In the genomic region with DNA sequence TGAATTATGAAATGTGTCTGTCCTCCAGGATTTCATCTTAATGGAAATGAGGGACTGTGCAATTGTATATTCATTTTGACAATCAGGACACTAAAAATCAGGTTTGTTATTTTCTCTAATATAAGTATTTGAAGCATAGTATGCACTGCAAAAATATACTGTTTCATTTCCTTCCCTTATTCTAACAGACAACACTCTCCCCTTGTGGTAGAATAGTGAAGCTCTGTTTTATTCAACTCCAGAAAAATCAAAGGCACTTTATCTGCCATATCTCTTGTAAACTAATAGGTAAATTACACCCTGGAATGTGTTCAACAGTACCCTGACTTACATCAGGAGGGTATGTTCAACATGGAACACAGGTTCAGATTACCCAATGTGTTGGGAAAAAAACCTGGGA, we compare ENCODE assay signal across 15 mouse cellular contexts.
DNase-seq lines count a peak whose midpoint lies in the region; ATAC-seq and TF ChIP-seq lines count a peak whose summit lies in the region.
"Had no signal": no experiment of that assay in that cellular context is flagged by ENCODE, and none has a peak within 500 bp of the region (broad histone marks: within the 10 kb centered on the region; RNA-seq: fewer than 3 reads in every experiment).

No protein-coding gene starts in this region.

- peak; percentile 73 for TF ChIP-seq CTCF in stomach, postnatal 0 days (IDR thresholded peaks at IDR 0.05; ENCODE audit: low read depth)

- H3K27ac ChIP-seq in hindbrain, embryonic 14.5 days = no peak overlapping the region
- H3K27ac ChIP-seq in hindbrain, embryonic 16.5 days (ENCODE audit: low read depth, low read length) = no peak overlapping the region
- H3K27ac ChIP-seq in midbrain, embryonic 14.5 days (replicated peaks; ENCODE audit: low read depth, low read length) = no peak overlapping the region
- H3K27ac ChIP-seq in midbrain, embryonic 13.5 days = no peak overlapping the region
- no peak overlapping the region for H3K27ac ChIP-seq in stomach, postnatal 0 days (replicated peaks)

- peak; percentile 40 for DNase-seq in hindbrain, embryonic 14.5 days (ENCODE audit: low spot score)
- DNase-seq in midbrain, embryonic 14.5 days = peak; percentile 48
- DNase-seq in Muller cell, postnatal 12 days (ENCODE audit: inconsistent ontology term) = peak; percentile 1
- DNase-seq in stomach, postnatal 0 days (ENCODE audit: low spot score) = no peak
- no peak for DNase-seq in adrenal gland, postnatal 36 days
- DNase-seq: cerebellum, adult 18-20 months; gastrocnemius, postnatal 14 days; heart, postnatal 36 days; kidney, adult 11 months; kidney, postnatal 25 days; thymus, adult 18-20 months had no signal

- no peak for TF ChIP-seq EP300 in stomach, postnatal 0 days (optimal IDR thresholded peaks at IDR 0.05)

- no peaks in the 10 kb centered on the region for H3K36me3 ChIP-seq in hindbrain, embryonic 14.5 days (replicated peaks; ENCODE audit: control insufficient read depth, insufficient read depth)
- no peaks in the 10 kb centered on the region for H3K36me3 ChIP-seq in hindbrain, embryonic 16.5 days (ENCODE audit: control insufficient read depth, insufficient read depth, low read length)
- H3K36me3 ChIP-seq in midbrain, embryonic 14.5 days (ENCODE audit: control insufficient read depth, insufficient read depth, low read length) = no peaks in the 10 kb centered on the region
- H3K36me3 ChIP-seq in midbrain, embryonic 13.5 days = no peaks in the 10 kb centered on the region
- H3K36me3 ChIP-seq in stomach, postnatal 0 days (ENCODE audit: control insufficient read depth, insufficient read depth, low read length) = no peaks in the 10 kb centered on the region

- no peak for ATAC-seq in hindbrain, embryonic 14.5 days (ENCODE audit: low FRiP score)
- no peak for ATAC-seq in hindbrain, embryonic 16.5 days
- no peak for ATAC-seq in midbrain, embryonic 14.5 days (ENCODE audit: low FRiP score, low TSS enrichment)
- no peak for ATAC-seq in midbrain, embryonic 13.5 days
- ATAC-seq in stomach, postnatal 0 days (ENCODE audit: low FRiP score, low TSS enrichment) = no peak
- ATAC-seq: forebrain, embryonic 16.5 days had no signal

- H3K4me1 ChIP-seq in hindbrain, embryonic 14.5 days (replicated peaks; ENCODE audit: control insufficient read depth, insufficient read depth, low read length) = no peaks in the 10 kb centered on the region
- no peaks in the 10 kb centered on the region for H3K4me1 ChIP-seq in hindbrain, embryonic 16.5 days (ENCODE audit: control insufficient read depth, insufficient read depth, low read depth, low read length)
- no peaks in the 10 kb centered on the region for H3K4me1 ChIP-seq in midbrain, embryonic 14.5 days (ENCODE audit: control insufficient read depth, insufficient read depth, low read length)
- H3K4me1 ChIP-seq in midbrain, embryonic 13.5 days (replicated peaks) = no peaks in the 10 kb centered on the region
- no peaks in the 10 kb centered on the region for H3K4me1 ChIP-seq in stomach, postnatal 0 days (replicated peaks; ENCODE audit: control insufficient read depth, insufficient read depth)

- H3K27me3 ChIP-seq in hindbrain, embryonic 14.5 days (ENCODE audit: control insufficient read depth, insufficient read depth, low read length) = no peaks in the 10 kb centered on the region
- H3K27me3 ChIP-seq in hindbrain, embryonic 16.5 days (replicated peaks; ENCODE audit: control insufficient read depth, insufficient read depth, low read length) = no peaks in the 10 kb centered on the region
- H3K27me3 ChIP-seq in midbrain, embryonic 14.5 days (ENCODE audit: control insufficient read depth, insufficient read depth, low read length) = no peaks in the 10 kb centered on the region
- H3K27me3 ChIP-seq in midbrain, embryonic 13.5 days = no peaks in the 10 kb centered on the region
- no peaks in the 10 kb centered on the region for H3K27me3 ChIP-seq in stomach, postnatal 0 days (ENCODE audit: control insufficient read depth, insufficient read depth, low read length)

- H3K4me3 ChIP-seq in hindbrain, embryonic 14.5 days (replicated peaks; ENCODE audit: low read length) = no peak overlapping the region
- no peak overlapping the region for H3K4me3 ChIP-seq in hindbrain, embryonic 16.5 days (ENCODE audit: low read length)
- H3K4me3 ChIP-seq in midbrain, embryonic 14.5 days (replicated peaks; ENCODE audit: low read depth, low read length) = no peak overlapping the region
- no peak overlapping the region for H3K4me3 ChIP-seq in midbrain, embryonic 13.5 days (replicated peaks)
- H3K4me3 ChIP-seq in stomach, postnatal 0 days (ENCODE audit: low read depth, low read length) = no peak overlapping the region

- H3K9me3 ChIP-seq in hindbrain, embryonic 14.5 days (ENCODE audit: control insufficient read depth, low read length) = no peaks in the 10 kb centered on the region
- H3K9me3 ChIP-seq in hindbrain, embryonic 16.5 days (ENCODE audit: control insufficient read depth, low read length) = no peaks in the 10 kb centered on the region
- no peaks in the 10 kb centered on the region for H3K9me3 ChIP-seq in midbrain, embryonic 14.5 days (ENCODE audit: control insufficient read depth, low read length)
- H3K9me3 ChIP-seq in midbrain, embryonic 13.5 days = no peaks in the 10 kb centered on the region; the same call in 1 of the 2 replicates
- H3K9me3 ChIP-seq in stomach, postnatal 0 days (ENCODE audit: control insufficient read depth, low read length) = no peaks in the 10 kb centered on the region

- no peak overlapping the region for H3K9ac ChIP-seq in hindbrain, embryonic 14.5 days
- H3K9ac ChIP-seq in hindbrain, embryonic 16.5 days (ENCODE audit: low read depth, low read length) = no peak overlapping the region
- H3K9ac ChIP-seq in midbrain, embryonic 14.5 days (replicated peaks; ENCODE audit: low read length) = no peak overlapping the region
- H3K9ac ChIP-seq in midbrain, embryonic 13.5 days (replicated peaks) = no peak overlapping the region
- no peak overlapping the region for H3K9ac ChIP-seq in stomach, postnatal 0 days (ENCODE audit: low read length)

- H3K4me2 ChIP-seq in hindbrain, embryonic 14.5 days (replicated peaks) = no peak overlapping the region
- no peak overlapping the region for H3K4me2 ChIP-seq in hindbrain, embryonic 16.5 days (ENCODE audit: low read length)
- H3K4me2 ChIP-seq in midbrain, embryonic 14.5 days (ENCODE audit: low read length) = no peak overlapping the region
- no peak overlapping the region for H3K4me2 ChIP-seq in midbrain, embryonic 13.5 days (replicated peaks)
- H3K4me2 ChIP-seq in stomach, postnatal 0 days (replicated peaks; ENCODE audit: low read depth) = no peak overlapping the region
- H3K4me2 ChIP-seq: heart, embryonic 11.5 days had no signal

Comparison
In these comparisons a context has a peak if more than half of its experiments do, and no peak if none do; other contexts are left out.
1. DNase-seq: peak in hindbrain, embryonic 14.5 days (single experiment), midbrain, embryonic 14.5 days (single experiment) and Muller cell, postnatal 12 days (single experiment); none in stomach, postnatal 0 days (single experiment) and adrenal gland, postnatal 36 days (0 of 2).